Mouse (Mus musculus) MN1 (cell line): ENCODE results near the gene Ramp1.
A peak's percentile ranks its signal among the peaks of the same experiment; 100 is the strongest.

Source experiments
- DNase-seq: peaks from one replicate; pipeline ENCODE4 v3.0.0-alpha.2; 2016; ENCODE audit warnings: low spot score

Gene Ramp1

GRCm38 (mm10) chr1:91179533-91180173 is at the start of gene Ramp1:
Ramp1 (plus strand) TSS chr1:91179822.
- no peak for DNase-seq

- DNase-seq = no peak
Observed at GRCm38 (mm10) chr1:91137036-91137435, 42.6 kb upstream of the Ramp1 start.

- DNase-seq = no peak
Observed at GRCm38 (mm10) chr1:91144813-91145212, 34.8 kb upstream of the Ramp1 start, which contains the start of gene Rbm44. Rbm44 (plus strand) TSS chr1:91145089.

- DNase-seq = no peak
Observed at GRCm38 (mm10) chr1:91151509-91151908, 28.1 kb upstream of the Ramp1 start.

GRCm38 (mm10) chr1:91166798-91167197 is 12.8 kb upstream of the Ramp1 start:
- no peak for DNase-seq

- no peak for DNase-seq
Observed at GRCm38 (mm10) chr1:91169157-91169556, 10.5 kb upstream of the Ramp1 start.

- no peak for DNase-seq
Observed at GRCm38 (mm10) chr1:91174796-91175195, 4.8 kb upstream of the Ramp1 start.

- DNase-seq = no peak
Observed at GRCm38 (mm10) chr1:91176026-91176425, 3.6 kb upstream of the Ramp1 start.

- no peak for DNase-seq
Observed at GRCm38 (mm10) chr1:91176871-91177270, 2.8 kb upstream of the Ramp1 start.

GRCm38 (mm10) chr1:91179086-91179485 is 536 bp upstream of the Ramp1 start:
- DNase-seq = peak; percentile 9

- no peak for DNase-seq
Observed at GRCm38 (mm10) chr1:91180174-91180565, 548 bp downstream of the Ramp1 start.

GRCm38 (mm10) chr1:91180723-91181122 is 1.1 kb downstream of the Ramp1 start:
- DNase-seq = no peak

GRCm38 (mm10) chr1:91181261-91181660 is 1.6 kb downstream of the Ramp1 start:
- DNase-seq = no peak

- DNase-seq = no peak
Observed at GRCm38 (mm10) chr1:91181784-91182450, 2.3 kb downstream of the Ramp1 start.

GRCm38 (mm10) chr1:91183305-91183704 is 3.7 kb downstream of the Ramp1 start:
- no peak for DNase-seq

GRCm38 (mm10) chr1:91186677-91187076 is 7.1 kb downstream of the Ramp1 start:
- no peak for DNase-seq

- DNase-seq = no peak
Observed at GRCm38 (mm10) chr1:91187315-91187714, 7.7 kb downstream of the Ramp1 start.

- DNase-seq = no peak
Observed at GRCm38 (mm10) chr1:91187786-91188640, 8.4 kb downstream of the Ramp1 start.

GRCm38 (mm10) chr1:91188851-91189460 is 9.3 kb downstream of the Ramp1 start:
- DNase-seq = no peak

GRCm38 (mm10) chr1:91192184-91192583 is 12.6 kb downstream of the Ramp1 start:
- DNase-seq = no peak

GRCm38 (mm10) chr1:91193242-91193641 is 13.6 kb downstream of the Ramp1 start:
- DNase-seq = no peak

GRCm38 (mm10) chr1:91193680-91194079 is 14.1 kb downstream of the Ramp1 start:
- no peak for DNase-seq
